Mouse (Mus musculus): Measurements from ENCODE around the gene Hsd17b7. TPM values are rescaled to one million over a fixed set of nuclear protein-coding genes. Genes with fewer than 3 reads are reported as not detected.
"Not testable (repeated sequence)": the region's sequence is repeated elsewhere in the genome, so short reads cannot be mapped to it uniquely, and the experiment has no call there.

Gene Hsd17b7
- 17.7 and 20.9 TPM in 2 replicates for polyA plus RNA-seq (2016; fragmentation: Nextera tagmentation; extraction: Ambion mirVana)

DNA sequence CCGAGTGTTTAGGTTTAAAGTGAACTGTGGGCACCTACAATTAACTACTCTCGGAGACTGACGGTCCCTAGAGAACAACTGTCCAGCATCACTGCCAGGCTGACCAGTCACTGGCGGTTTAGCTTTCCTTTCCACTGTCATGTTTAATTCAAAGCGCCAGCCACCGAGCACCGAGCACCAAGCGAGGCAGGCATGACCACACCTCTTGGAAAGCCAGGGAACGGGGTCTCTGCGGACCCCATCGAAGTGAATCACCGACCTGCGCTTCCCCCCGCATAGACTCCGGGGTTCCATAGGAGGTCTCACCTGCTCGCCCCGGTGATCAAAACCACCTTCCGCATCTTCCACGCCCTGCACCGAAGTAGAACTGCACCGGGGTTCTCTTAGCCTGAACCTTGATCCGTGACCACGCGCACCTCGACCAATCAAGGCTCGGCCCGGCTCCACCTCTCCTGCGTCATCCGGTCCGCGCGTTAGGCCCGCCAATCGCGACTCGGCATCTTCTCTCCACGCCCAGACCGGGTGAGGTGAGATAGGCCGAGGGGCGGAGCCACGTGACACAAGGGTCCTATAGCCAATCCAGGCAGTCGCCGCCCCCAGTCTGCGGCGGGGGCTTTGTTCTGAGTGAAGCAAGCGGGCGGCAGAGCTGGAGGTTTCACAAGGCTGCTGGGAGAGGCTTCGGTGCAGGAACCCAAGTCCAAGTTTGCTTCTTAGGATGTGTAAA lies at the start of gene Hsd17b7:
Gene Hsd17b7, minus strand, starts transcription at position 450 of the 724 bp plus-strand sequence.
- peak within 1 kb of the TSS; percentile 73 for H3K4me2 ChIP-seq
- H3K4me1 ChIP-seq = peaks cover 15% of the 10 kb centered on the region
- H3K36me3 ChIP-seq (replicated peaks) = peaks cover 22% of the 10 kb centered on the region
- no peaks in the 10 kb centered on the region for H3K9me3 ChIP-seq
- peak within 1 kb of the TSS; percentile 67 for H3K4me3 ChIP-seq (replicated peaks)
- ATAC-seq (ENCODE audit: low FRiP score) = peak; percentile 100
- H3K27me3 ChIP-seq = no peaks in the 10 kb centered on the region
- WGBS = 1% methylated on average over 48 of the region's 48 CpGs
- H3K9ac ChIP-seq = peak within 1 kb of the TSS; percentile 61
- H3K27ac ChIP-seq = peak within 1 kb of the TSS; percentile 84

DNA sequence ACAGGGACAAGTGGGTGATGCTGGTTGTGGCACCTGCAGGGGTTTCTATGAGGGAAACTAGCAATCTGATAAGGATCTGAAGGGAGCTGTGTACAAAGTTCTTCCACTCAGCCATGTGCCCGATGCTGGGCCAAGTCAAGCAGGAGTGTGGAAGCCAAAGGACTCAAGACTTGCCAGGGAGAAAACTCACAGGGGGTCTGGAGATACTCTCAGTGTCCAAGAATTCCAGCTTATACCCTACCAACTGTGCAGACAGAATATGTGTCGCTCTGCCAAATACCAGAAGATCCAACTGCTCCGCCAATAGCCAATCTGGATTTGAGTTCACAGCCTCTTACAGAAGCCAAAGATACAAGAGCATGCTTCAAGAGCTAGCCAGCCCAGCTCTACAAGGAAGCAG lies 45.7 kb upstream of the Hsd17b7 start:
- Histone ChIP-seq H3K9me3 (peaks cover 32% of the 10 kb centered on the region), H3K9ac (no peak overlapping the region), H3K27me3 (no peaks in the 10 kb centered on the region), H3K4me3 (replicated peaks) (no peak overlapping the region), H3K4me2 (no peak overlapping the region), H3K27ac (no peak overlapping the region), H3K4me1 (no peaks in the 10 kb centered on the region), H3K36me3 (replicated peaks) (no peaks in the 10 kb centered on the region)
- WGBS = 92% methylated on average over 3 of the region's 3 CpGs
- ATAC-seq (ENCODE audit: low FRiP score) = no peak

DNA sequence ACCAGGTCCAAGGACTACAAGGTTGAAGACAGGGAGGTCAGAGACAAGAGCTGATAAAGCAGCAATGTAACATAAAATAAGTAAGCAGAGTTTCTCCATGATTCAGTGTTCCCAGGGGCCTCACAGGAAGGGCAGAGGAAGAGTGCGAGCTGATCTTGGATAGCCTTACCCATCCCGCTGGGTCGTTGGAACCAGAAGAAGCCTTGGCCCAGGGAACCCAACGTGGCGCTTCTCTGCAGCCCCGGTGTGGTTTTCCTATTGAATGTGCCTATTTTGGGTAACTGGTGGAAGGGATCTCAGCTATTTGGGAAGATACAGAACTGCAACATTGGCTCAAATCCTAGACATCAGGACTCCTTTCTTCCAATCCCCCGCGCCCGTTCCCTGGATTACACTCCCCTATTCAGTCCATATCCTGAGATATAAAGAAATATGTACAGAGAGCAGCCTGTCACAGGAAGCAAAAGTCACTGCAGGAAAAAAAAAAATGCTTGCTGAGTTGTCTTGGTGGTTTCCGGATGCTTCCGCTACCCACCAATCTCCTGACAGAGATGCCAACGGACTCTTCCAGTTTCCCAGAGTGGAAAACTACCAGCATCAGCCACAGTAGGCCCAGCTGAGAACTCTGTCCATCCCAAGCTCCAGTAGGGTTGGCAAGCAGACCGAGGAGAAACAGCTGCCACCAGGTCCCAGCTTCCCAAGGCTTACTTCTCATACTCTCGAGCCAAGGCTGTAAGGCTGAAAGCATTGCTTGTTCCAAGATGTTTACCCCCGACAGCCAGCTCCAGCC lies 41.9 kb upstream of the Hsd17b7 start:
- no peaks in the 10 kb centered on the region for H3K4me1 ChIP-seq
- no peak overlapping the region for H3K9ac ChIP-seq
- WGBS = 93% methylated on average over 15 of the region's 15 CpGs
- no peak overlapping the region for H3K4me3 ChIP-seq (replicated peaks)
- no peaks in the 10 kb centered on the region for H3K36me3 ChIP-seq (replicated peaks)
- H3K27me3 ChIP-seq = no peaks in the 10 kb centered on the region
- H3K27ac ChIP-seq = no peak overlapping the region
- ATAC-seq (ENCODE audit: low FRiP score) = no peak
- peaks cover 9% of the 10 kb centered on the region for H3K9me3 ChIP-seq
- no peak overlapping the region for H3K4me2 ChIP-seq

DNA sequence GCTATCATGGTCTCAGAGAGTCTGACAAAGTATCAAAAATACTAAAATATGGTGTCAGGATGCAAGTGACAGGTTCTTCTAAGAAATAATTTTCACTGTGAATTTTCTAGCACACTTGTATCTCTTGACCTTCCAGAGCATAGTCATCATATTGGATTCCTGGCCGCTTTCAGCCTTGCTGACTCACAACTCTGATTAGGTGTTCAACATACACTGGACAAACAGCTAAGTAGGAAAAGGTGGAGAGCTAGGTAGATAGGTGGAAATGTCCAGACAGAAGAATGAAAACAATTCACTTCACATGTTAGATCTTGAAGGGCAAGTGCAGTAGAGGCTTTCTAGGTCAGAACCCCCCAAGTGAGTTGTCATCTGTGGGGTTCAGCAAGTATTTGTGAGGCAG lies 40.3 kb upstream of the Hsd17b7 start:
- H3K4me2 ChIP-seq = no peak overlapping the region
- ATAC-seq (ENCODE audit: low FRiP score) = no peak
- no peaks in the 10 kb centered on the region for H3K36me3 ChIP-seq (replicated peaks)

DNA sequence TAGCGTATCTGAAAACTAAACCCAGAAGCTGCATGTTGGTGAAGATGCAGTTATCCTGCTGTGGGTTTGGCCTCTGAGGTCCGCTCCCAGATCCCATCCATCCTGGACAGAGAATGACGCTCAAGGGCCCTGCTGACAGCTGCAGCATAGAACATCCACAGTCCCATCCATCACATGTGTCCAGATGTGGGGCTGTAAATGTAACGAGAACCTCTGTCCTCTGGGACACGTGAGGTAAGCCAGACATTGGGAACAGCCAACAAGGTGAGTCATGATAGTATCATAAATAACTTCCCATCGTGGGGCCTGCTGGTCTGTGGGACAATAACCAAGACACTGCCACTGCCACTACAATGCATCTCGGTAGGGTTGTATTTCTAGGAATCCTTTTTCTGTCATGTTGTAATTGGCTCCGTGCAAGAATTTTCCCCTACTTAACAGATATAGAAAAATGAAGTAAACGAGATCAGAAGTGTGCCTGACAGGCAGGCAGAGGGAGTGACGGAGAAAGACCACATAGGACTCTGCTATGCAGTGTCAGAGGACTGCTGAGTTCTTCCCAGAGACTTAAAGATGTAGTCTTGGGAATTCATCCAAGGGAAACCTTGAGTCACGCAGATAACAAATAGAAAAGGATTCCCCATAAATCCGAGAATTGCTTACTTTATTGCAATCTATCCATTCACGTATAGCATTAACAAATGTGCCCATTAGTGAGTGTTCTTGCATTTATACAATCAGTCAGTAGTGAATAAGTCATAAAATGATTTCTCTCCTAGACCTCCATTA lies 39.6 kb upstream of the Hsd17b7 start:
- 91% methylated on average over 13 of the region's 13 CpGs for WGBS
- Histone ChIP-seq H3K36me3 (replicated peaks) (no peaks in the 10 kb centered on the region), H3K4me2 (no peak overlapping the region), H3K27me3 (no peaks in the 10 kb centered on the region), H3K9me3 (no peaks in the 10 kb centered on the region), H3K4me3 (replicated peaks) (no peak overlapping the region), H3K27ac (no peak overlapping the region), H3K9ac (no peak overlapping the region), H3K4me1 (no peaks in the 10 kb centered on the region)
- ATAC-seq (ENCODE audit: low FRiP score) = no peak

More for the DNA sequence above, 40.3 kb upstream of the Hsd17b7 start:
- Histone ChIP-seq H3K4me3 (replicated peaks) (no peak overlapping the region), H3K4me1 (no peaks in the 10 kb centered on the region), H3K27me3 (no peaks in the 10 kb centered on the region), H3K27ac (no peak overlapping the region), H3K9ac (no peak overlapping the region), H3K9me3 (no peaks in the 10 kb centered on the region)
- WGBS = 96% methylated on average over 1 of the region's 1 CpGs

DNA sequence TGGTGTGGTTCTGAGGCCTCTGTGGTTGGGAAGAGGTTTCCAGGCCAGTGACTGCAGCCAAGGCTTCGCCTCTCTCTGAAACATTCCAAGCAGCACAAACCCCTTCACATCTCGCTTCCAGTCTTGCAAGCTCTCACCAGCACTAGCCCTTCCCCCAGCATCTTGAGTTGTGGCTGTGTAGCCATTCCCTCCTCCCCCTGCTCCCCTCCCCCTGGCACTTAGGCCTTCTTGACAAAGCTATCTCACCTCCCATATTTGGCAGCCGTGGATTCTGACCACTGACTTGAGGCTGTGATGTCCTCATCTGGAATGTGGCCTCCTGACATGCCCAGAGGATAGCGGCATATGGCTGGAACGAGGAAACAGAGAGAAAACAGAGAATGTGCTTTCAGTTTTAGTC lies 37.5 kb upstream of the Hsd17b7 start:
- Histone ChIP-seq H3K36me3 (replicated peaks) (no peaks in the 10 kb centered on the region), H3K4me1 (no peaks in the 10 kb centered on the region), H3K27me3 (no peaks in the 10 kb centered on the region), H3K4me3 (replicated peaks) (no peak overlapping the region), H3K27ac (no peak overlapping the region), H3K9ac (no peak overlapping the region), H3K9me3 (no peaks in the 10 kb centered on the region), H3K4me2 (no peak overlapping the region)
- ATAC-seq (ENCODE audit: low FRiP score) = no peak
- 74% methylated on average over 5 of the region's 5 CpGs for WGBS

DNA sequence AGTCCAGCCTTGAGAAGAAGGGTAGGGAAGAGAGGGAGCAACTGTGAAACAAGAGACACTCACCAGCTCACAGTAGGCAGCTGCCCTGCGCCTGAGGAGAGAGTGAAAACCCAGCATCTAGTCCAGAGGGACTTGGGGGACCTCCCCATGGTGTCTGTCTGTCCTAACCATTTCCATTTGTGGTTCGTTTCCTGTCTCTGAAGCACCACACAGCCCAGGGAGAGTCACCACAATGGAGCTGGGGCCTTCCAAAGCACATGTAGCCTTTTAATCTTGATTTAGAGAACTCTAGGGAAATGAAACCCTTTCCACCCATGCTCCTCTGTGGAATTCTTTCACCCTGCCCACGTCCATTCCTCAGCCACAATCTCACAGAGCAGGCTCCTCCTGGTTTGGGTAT lies 36.3 kb upstream of the Hsd17b7 start:
- ATAC-seq (ENCODE audit: low FRiP score) = no peak
- Histone ChIP-seq H3K4me2 (no peak overlapping the region), H3K27ac (no peak overlapping the region), H3K27me3 (no peaks in the 10 kb centered on the region), H3K4me1 (no peaks in the 10 kb centered on the region), H3K9ac (no peak overlapping the region), H3K36me3 (replicated peaks) (no peaks in the 10 kb centered on the region), H3K4me3 (replicated peaks) (no peak overlapping the region), H3K9me3 (no peaks in the 10 kb centered on the region)
- WGBS = 72% methylated on average over 3 of the region's 3 CpGs

DNA sequence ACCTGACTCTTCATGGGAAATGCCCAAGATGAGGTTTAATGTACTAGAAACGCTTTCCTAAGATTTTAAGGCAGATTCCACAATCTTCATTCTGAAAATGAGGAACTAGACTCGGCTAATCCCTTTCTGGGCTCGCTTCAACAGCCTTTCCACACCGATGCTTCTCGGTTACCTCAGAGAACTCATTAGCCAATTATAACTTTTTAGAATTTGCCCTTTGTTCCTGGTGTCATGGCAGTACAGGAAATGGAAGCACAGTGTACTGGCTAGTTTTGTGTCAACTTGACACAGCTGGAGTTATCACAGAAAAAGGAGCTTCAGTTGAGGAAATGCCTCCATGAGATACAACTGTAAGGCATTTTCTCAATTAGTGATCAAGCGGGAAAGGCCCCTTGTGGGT lies 24.9 kb upstream of the Hsd17b7 start:
- H3K9ac ChIP-seq; H3K36me3 ChIP-seq (replicated peaks); H3K27me3 ChIP-seq; ATAC-seq (ENCODE audit: low FRiP score); H3K4me3 ChIP-seq (replicated peaks); H3K9me3 ChIP-seq; H3K4me2 ChIP-seq; H3K4me1 ChIP-seq; H3K27ac ChIP-seq: not testable (repeated sequence)
- 87% methylated on average over 6 of the region's 6 CpGs for WGBS

DNA sequence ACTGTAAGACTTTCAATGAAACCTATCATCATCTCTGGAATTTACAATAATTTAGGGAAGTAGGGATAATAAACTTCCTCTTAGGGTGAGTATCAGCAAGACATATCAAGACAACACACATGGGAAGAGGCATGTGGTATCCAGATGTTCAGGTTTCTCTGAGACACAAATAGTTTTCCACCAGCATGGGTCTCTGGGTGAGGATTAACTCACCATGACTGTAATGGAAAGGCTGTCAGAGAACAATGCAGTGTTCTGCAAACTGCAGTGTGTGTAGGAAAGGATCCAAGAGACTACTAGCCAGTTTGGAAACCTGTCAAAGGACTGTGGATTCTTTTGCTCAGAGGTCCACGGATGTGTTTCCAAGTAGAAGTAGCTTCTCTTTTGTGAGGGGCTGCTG lies 17.1 kb upstream of the Hsd17b7 start:
- Histone ChIP-seq H3K36me3 (replicated peaks) (no peaks in the 10 kb centered on the region), H3K4me3 (replicated peaks) (no peak overlapping the region), H3K27ac (no peak overlapping the region), H3K9me3 (no peaks in the 10 kb centered on the region), H3K4me1 (no peaks in the 10 kb centered on the region), H3K27me3 (no peaks in the 10 kb centered on the region), H3K9ac (no peak overlapping the region), H3K4me2 (no peak overlapping the region)
- 67% methylated on average over 1 of the region's 1 CpGs for WGBS
- ATAC-seq (ENCODE audit: low FRiP score) = no peak

DNA sequence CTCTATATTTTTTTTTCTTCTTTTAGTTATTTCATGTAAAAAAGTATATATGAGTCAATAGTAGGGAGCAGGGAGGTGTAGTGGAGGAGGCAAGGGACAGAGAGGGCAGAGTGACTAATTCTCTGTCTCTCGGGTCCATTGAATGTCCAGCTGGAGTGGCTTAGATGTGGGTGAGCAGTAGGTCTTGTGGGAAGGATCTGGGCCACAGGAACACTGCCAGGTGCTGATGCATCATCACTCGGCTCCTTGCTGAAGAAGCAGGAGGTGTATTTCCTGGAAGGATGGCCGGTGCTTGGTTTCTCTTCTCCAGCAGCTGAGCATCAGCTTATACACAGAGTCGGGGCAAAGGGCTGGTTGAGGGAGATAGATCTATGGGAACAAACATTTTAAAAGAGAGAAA lies 8.6 kb upstream of the Hsd17b7 start:
- H3K4me3 ChIP-seq (replicated peaks) = no peak overlapping the region
- H3K9me3 ChIP-seq = no peaks in the 10 kb centered on the region
- no peak overlapping the region for H3K27ac ChIP-seq
- H3K9ac ChIP-seq = no peak overlapping the region
- no peaks in the 10 kb centered on the region for H3K27me3 ChIP-seq
- WGBS = 84% methylated on average over 4 of the region's 4 CpGs
- H3K36me3 ChIP-seq (replicated peaks) = no peaks in the 10 kb centered on the region
- no peaks in the 10 kb centered on the region for H3K4me1 ChIP-seq
- no peak for ATAC-seq (ENCODE audit: low FRiP score)
- H3K4me2 ChIP-seq = no peak overlapping the region

DNA sequence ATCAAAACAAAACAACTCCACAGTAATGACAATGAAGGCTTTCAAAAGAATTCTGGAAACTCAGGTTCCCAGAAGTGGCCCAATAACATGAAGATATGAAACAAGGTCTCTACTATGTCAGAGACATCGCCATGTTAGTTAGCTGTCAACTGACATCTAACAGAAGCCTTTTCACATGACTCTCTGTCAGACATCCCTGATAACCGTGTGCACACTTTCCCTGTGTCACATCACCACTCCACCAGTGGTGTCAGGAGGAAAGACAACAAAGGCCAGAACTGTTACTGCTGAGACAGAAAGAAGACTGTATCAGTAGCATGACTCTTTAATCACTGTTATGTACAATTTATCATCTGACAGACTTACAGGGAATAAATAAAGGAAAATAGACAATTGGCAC lies 3.0 kb upstream of the Hsd17b7 start:
- H3K4me1 ChIP-seq = peaks cover 15% of the 10 kb centered on the region
- H3K9ac ChIP-seq = no peak overlapping the region
- no peaks in the 10 kb centered on the region for H3K27me3 ChIP-seq
- 88% methylated on average over 2 of the region's 2 CpGs for WGBS
- no peak overlapping the region for H3K27ac ChIP-seq
- H3K4me3 ChIP-seq (replicated peaks) = no peak overlapping the region
- no peaks in the 10 kb centered on the region for H3K9me3 ChIP-seq
- H3K36me3 ChIP-seq (replicated peaks) = no peaks in the 10 kb centered on the region
- ATAC-seq (ENCODE audit: low FRiP score) = no peak
- H3K4me2 ChIP-seq = no peak overlapping the region

DNA sequence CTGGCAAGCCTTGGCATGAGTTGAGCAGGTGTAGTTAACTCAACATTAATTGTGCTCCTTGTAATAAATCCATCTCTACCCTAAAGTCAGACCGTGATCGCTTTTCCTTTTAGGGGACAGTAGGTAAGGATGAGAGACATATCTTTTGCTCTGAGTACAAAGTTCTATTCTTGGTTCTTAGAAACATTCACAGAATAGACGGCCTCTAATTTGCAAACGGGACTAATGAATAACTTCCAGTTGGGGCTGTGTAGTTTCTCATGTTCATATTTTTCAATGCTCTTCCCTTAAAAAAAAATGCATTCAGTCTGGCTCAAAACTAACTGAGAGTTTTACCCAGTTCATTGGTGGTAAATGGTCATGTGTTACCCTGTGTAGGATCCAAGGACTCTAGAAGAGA lies 1.9 kb upstream of the Hsd17b7 start:
- no peaks in the 10 kb centered on the region for H3K9me3 ChIP-seq
- no peak for ATAC-seq (ENCODE audit: low FRiP score)
- H3K27ac ChIP-seq = no peak overlapping the region
- peaks cover 4% of the 10 kb centered on the region for H3K36me3 ChIP-seq (replicated peaks)
- H3K27me3 ChIP-seq = no peaks in the 10 kb centered on the region
- H3K4me3 ChIP-seq (replicated peaks) = no peak overlapping the region
- 92% methylated on average over 4 of the region's 4 CpGs for WGBS
- H3K9ac ChIP-seq = no peak overlapping the region
- H3K4me2 ChIP-seq = no peak overlapping the region
- H3K4me1 ChIP-seq = peaks cover 15% of the 10 kb centered on the region
